Mouse (Mus musculus): ENCODE measurements at regions not wholly inside any gene's neighbourhood (a gene's known extent, or its start where the extent isn't known, plus 50 kb on each side); places are given as distances from the start of the nearest gene placed in this dataset.
"Not testable (repeated sequence)": the region's sequence is repeated elsewhere in the genome, so short reads cannot be mapped to it uniquely, and the experiment has no call there.

GRCm38 (mm10) chr3:65608385-65608784 lies 57.6 kb upstream of the Lekr1 start:
- no peaks in the 10 kb centered on the region for H3K27me3 ChIP-seq (ENCODE audit: insufficient read depth, low read length)
- no peak for ATAC-seq
- H3K4me1 ChIP-seq (ENCODE audit: insufficient read depth): peaks cover 7% of the 10 kb centered on the region; the same call in 1 of the 2 replicates
- no peak overlapping the region for H3K4me2 ChIP-seq (ENCODE audit: low read depth, low read length)
- H3K36me3 ChIP-seq (replicated peaks; ENCODE audit: insufficient read depth, low read length): no peaks in the 10 kb centered on the region
- no peaks in the 10 kb centered on the region for H3K9me3 ChIP-seq (ENCODE audit: low read length)
- H3K9ac ChIP-seq (replicated peaks): no peak overlapping the region
- TF ChIP-seq EP300 (IDR thresholded peaks at IDR 0.05; ENCODE audit: low read depth): no peak
- WGBS (ENCODE audit: insufficient replicate concordance): 72% methylated on average over 5 of the region's 5 CpGs
- no peak overlapping the region for H3K4me3 ChIP-seq (ENCODE audit: low read depth, low read length)
- no peak for DNase-seq
- no peak overlapping the region for H3K27ac ChIP-seq (ENCODE audit: low read depth)

DNA sequence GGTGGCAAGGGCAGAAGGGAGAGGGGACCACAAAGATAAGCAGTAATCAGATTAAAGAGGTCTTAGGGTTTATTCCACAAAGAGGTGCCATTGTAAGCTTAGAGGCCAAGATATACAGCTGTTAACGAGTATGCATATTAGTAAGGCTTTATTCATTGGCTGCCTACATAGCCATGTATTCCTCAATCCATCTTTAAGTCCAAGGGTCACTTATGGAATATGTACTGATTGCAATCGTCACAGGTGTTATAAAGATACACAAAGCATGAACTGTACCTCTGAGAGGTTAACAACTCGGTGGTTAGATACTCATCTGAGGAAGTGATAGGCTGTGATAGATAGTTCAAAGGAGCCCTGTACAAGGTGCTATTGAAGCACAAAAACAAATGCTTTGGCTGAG lies 54.3 kb upstream of the Lekr1 start:
- Histone ChIP-seq H3K4me2 (ENCODE audit: low read depth, low read length) (no peak overlapping the region), H3K27me3 (ENCODE audit: insufficient read depth, low read length) (no peaks in the 10 kb centered on the region), H3K9ac (replicated peaks) (no peak overlapping the region), H3K27ac (ENCODE audit: low read depth) (no peak overlapping the region), H3K4me1 (ENCODE audit: insufficient read depth) (peaks cover 7% of the 10 kb centered on the region; the same call in 1 of the 2 replicates), H3K4me3 (ENCODE audit: low read depth, low read length) (no peak overlapping the region), H3K36me3 (replicated peaks; ENCODE audit: insufficient read depth, low read length) (no peaks in the 10 kb centered on the region), H3K9me3 (ENCODE audit: low read length) (no peaks in the 10 kb centered on the region)
- no peak for DNase-seq
- ATAC-seq: no peak
- no peak for TF ChIP-seq EP300 (IDR thresholded peaks at IDR 0.05; ENCODE audit: low read depth)
- TF ChIP-seq CTCF (IDR thresholded peaks at IDR 0.05; ENCODE audit: low read depth): no peak
- WGBS (ENCODE audit: insufficient replicate concordance): 54% methylated on average over 3 of the region's 3 CpGs

GRCm38 (mm10) chr3:65612387-65612786 lies 53.6 kb upstream of the Lekr1 start:
- no peaks in the 10 kb centered on the region for H3K27me3 ChIP-seq (ENCODE audit: insufficient read depth, low read length)
- H3K27ac ChIP-seq (ENCODE audit: low read depth): no peak overlapping the region
- WGBS (ENCODE audit: insufficient replicate concordance): 66% methylated on average over 6 of the region's 6 CpGs
- H3K9me3 ChIP-seq (ENCODE audit: low read length): no peaks in the 10 kb centered on the region
- peaks cover 7% of the 10 kb centered on the region; the same call in 1 of the 2 replicates for H3K4me1 ChIP-seq (ENCODE audit: insufficient read depth)
- no peak overlapping the region for H3K9ac ChIP-seq (replicated peaks)
- no peak overlapping the region for H3K4me3 ChIP-seq (ENCODE audit: low read depth, low read length)
- peak overlapping the region; percentile 28; the same call in 1 of the 2 replicates for H3K4me2 ChIP-seq (ENCODE audit: low read depth, low read length)
- DNase-seq: no peak
- TF ChIP-seq CTCF (IDR thresholded peaks at IDR 0.05; ENCODE audit: low read depth) (no peak), EP300 (IDR thresholded peaks at IDR 0.05; ENCODE audit: low read depth) (no peak)
- H3K36me3 ChIP-seq (replicated peaks; ENCODE audit: insufficient read depth, low read length): no peaks in the 10 kb centered on the region
- no peak for ATAC-seq

DNA sequence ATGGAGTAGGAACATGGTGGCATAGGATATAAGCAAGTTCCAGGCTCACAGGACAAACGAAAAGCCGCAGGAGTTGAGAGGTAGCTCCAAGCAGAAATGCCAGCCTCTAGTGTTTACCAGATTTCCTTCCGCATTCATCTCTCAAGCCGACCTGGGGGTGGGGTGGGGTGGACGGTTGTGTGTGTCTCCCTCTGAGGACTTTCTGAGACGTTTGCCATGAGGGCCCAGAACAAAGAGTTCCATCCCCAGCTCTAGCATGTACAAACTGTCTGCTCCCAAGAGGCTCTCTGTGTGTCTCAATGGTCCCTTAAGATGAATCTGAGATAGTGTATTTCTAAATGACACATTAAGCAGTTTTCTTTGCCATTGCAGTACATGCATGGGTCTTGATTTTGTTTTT lies 53.1 kb upstream of the Lekr1 start:
- peaks cover 9% of the 10 kb centered on the region; the same call in 1 of the 2 replicates for H3K4me1 ChIP-seq (ENCODE audit: insufficient read depth)
- H3K4me2 ChIP-seq (ENCODE audit: low read depth, low read length): no peak overlapping the region
- H3K27ac ChIP-seq (ENCODE audit: low read depth): no peak overlapping the region
- H3K36me3 ChIP-seq (replicated peaks; ENCODE audit: insufficient read depth, low read length): no peaks in the 10 kb centered on the region
- no peaks in the 10 kb centered on the region for H3K9me3 ChIP-seq (ENCODE audit: low read length)
- H3K4me3 ChIP-seq (ENCODE audit: low read depth, low read length): no peak overlapping the region
- no peak for DNase-seq
- WGBS (ENCODE audit: insufficient replicate concordance): 61% methylated on average over 6 of the region's 6 CpGs
- TF ChIP-seq CTCF (IDR thresholded peaks at IDR 0.05; ENCODE audit: low read depth) (no peak), EP300 (IDR thresholded peaks at IDR 0.05; ENCODE audit: low read depth) (no peak)
- H3K9ac ChIP-seq (replicated peaks): no peak overlapping the region
- H3K27me3 ChIP-seq (ENCODE audit: insufficient read depth, low read length): no peaks in the 10 kb centered on the region
- ATAC-seq: no peak

DNA sequence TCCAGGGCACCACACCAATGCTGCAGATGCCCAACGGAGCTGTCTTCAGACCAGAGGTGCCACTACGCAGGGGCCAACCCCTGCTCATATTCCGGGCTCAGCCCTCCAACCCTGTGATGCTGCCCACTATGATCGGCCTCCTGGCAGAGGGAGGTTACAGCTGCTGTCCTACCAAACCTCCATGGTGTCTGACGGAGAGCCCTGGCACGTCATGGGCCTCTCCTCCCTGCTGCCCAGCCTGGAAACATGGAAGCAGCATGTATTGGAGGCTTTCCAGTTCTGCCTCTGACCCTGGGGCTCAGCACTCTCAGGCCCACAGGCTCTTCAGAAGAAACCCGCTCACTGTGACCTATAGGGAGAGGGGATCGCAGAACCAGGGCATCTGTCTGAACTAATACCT lies 51.1 kb upstream of the Lekr1 start:
- H3K36me3 ChIP-seq (replicated peaks; ENCODE audit: insufficient read depth, low read length); DNase-seq; H3K4me3 ChIP-seq (ENCODE audit: low read depth, low read length); H3K9me3 ChIP-seq (ENCODE audit: low read length); H3K27ac ChIP-seq (ENCODE audit: low read depth); H3K4me1 ChIP-seq (ENCODE audit: insufficient read depth); H3K9ac ChIP-seq (replicated peaks); ATAC-seq; H3K27me3 ChIP-seq (ENCODE audit: insufficient read depth, low read length); H3K4me2 ChIP-seq (ENCODE audit: low read depth, low read length): not testable (repeated sequence)
- 82% methylated on average over 8 of the region's 8 CpGs for WGBS (ENCODE audit: insufficient replicate concordance)

Data from liver, postnatal 0 days (tissue).